8 mouse cellular contexts compared by ENCODE assay signal in the genomic region with DNA sequence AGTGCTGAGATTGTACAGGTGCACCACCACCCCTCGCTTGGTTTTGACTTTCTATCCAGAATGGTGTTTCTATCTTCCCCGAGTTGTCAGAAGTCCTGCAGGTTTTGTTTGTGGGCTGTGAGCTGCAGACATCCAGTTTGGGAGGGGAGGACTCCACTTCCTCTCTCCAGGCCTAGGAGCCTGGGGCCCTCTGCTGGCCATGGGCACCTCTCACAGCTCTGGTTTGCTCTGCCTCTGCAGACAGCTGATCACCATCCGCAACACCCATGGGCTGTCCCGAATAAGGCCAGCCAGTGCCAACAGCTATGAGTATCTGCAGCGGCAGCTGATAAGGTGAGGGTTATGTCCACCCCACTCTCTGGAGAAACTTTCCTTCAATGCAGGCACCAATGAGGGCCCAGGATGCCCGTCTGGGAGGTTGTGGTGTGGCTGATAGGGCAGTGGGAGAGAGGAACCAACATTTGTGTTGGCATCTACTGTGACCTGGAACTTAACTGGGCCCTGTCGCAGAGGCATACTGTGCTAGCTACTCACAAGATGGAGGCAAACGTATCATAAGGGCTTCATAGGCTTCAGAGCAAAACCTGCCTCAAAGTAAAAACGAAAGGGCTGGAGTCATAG. TPM values are rescaled to one million over a fixed set of nuclear protein-coding genes. Genes with fewer than 3 reads are reported as not detected.
A peak's percentile ranks its signal among the peaks of the same experiment; 100 is the strongest.
DNase-seq lines count a peak whose midpoint lies in the region; ATAC-seq lines count a peak whose summit lies in the region.

No protein-coding gene starts in this region.

- no peak overlapping the region for H3K4me2 ChIP-seq in hindbrain, embryonic 12.5 days (replicated peaks)

- no peak overlapping the region for H3K27ac ChIP-seq in hindbrain, embryonic 12.5 days

- no peaks in the 10 kb centered on the region for H3K4me1 ChIP-seq in hindbrain, embryonic 12.5 days

- H3K4me3 ChIP-seq in hindbrain, embryonic 12.5 days, result no peak overlapping the region

- intact Hi-C loops in left cerebral cortex, postnatal 14 days (cut with DNase I), result loop anchor here (10.0 kb wide), 1 partner anchor 98 kb away; no protein-coding TSS in a partner anchor

- peak; percentile 62 for DNase-seq in Muller cell, postnatal 12 days (ENCODE audit: inconsistent ontology term)
- peak; percentile 44 for DNase-seq in cerebellum, adult 9-10 months
- DNase-seq in frontal cortex, postnatal 25 days (ENCODE audit: low spot score in 2 of 2), result peak; percentile 41 to 43
- peak; percentile 75 to 80 for DNase-seq in left cerebral cortex, postnatal 14 days (ENCODE audit: low spot score in 2 of 2)
- peak; percentile 69 for DNase-seq in right cerebral cortex, postnatal 14 days
- DNase-seq in urinary bladder, postnatal 25 days (ENCODE audit: low spot score), result peak; percentile 63

- no peak overlapping the region for H3K9ac ChIP-seq in hindbrain, embryonic 12.5 days

- ATAC-seq in hindbrain, embryonic 12.5 days (ENCODE audit: low FRiP score), result peak; percentile 69; the same call in 1 of the 2 replicates
- peak; percentile 99 for ATAC-seq in megakaryocyte, adult 5-6 weeks (ENCODE audit: poor library complexity, severe bottlenecking)

- WGBS in hindbrain, embryonic 12.5 days, result 58% methylated on average over 9 of the region's 9 CpGs

- no peaks in the 10 kb centered on the region for H3K27me3 ChIP-seq in hindbrain, embryonic 12.5 days

- H3K9me3 ChIP-seq in hindbrain, embryonic 12.5 days (replicated peaks), result no peaks in the 10 kb centered on the region

- no peaks in the 10 kb centered on the region for H3K36me3 ChIP-seq in hindbrain, embryonic 12.5 days

RNA-seq across cellular contexts. Expression of a gene that starts 17.1 kb away (rescaled TPM):
- 38.8 and 40.6 TPM in 2 replicates for polyA plus RNA-seq in hindbrain, embryonic 12.5 days (2016; fragmentation: Nextera tagmentation; extraction: Ambion mirVana)
- 10 to 100 TPM; 81.6 to 86.7 TPM for total RNA-seq in left cerebral cortex, postnatal 14 days (2021)
- total RNA-seq in megakaryocyte, adult 5-6 weeks (2015), result 32.1 and 34.6 TPM in 2 replicates
- 11.3 and 18.3 TPM in 2 replicates for total RNA-seq in megakaryocyte, adult 5-6 weeks (2017)

RNA-seq across cellular contexts. Expression of a gene that starts 23.1 kb away (rescaled TPM):
- polyA plus RNA-seq in hindbrain, embryonic 12.5 days (2016; fragmentation: Nextera tagmentation; extraction: Ambion mirVana), result 91.1 and 94.0 TPM in 2 replicates
- total RNA-seq in left cerebral cortex, postnatal 14 days (2021), result 100 to 1,000 TPM; 198 to 203 TPM
- 30.4 and 33.0 TPM in 2 replicates for total RNA-seq in megakaryocyte, adult 5-6 weeks (2015)
- total RNA-seq in megakaryocyte, adult 5-6 weeks (2017), result 32.1 and 41.0 TPM in 2 replicates

RNA-seq across cellular contexts. Expression of a gene that starts 27.8 kb away (rescaled TPM):
- polyA plus RNA-seq in hindbrain, embryonic 12.5 days (2016; fragmentation: Nextera tagmentation; extraction: Ambion mirVana), result 0.53 and 0.63 TPM in 2 replicates
- not detected for total RNA-seq in left cerebral cortex, postnatal 14 days (2021)
- total RNA-seq in megakaryocyte, adult 5-6 weeks (2015), result not detected in 2 replicates
- total RNA-seq in megakaryocyte, adult 5-6 weeks (2017), result not detected in 2 replicates

Comparison
In these comparisons a context has a peak if more than half of its experiments do, and no peak if none do; other contexts are left out.
1. RNA of a gene that starts 23.1 kb away (total RNA-seq): 198 to 203 TPM in left cerebral cortex, postnatal 14 days; 30.4 to 41.0 TPM in megakaryocyte, adult 5-6 weeks; every median in the first group is over 4 times any median in the second.
2. Peak in every context shown above with its lines, with median percentiles within 50 percentile points of each other: DNase-seq.